Mouse (Mus musculus) C2C12 (cell line): ENCODE measurements around the gene Arl15.

Source experiments
- CTCF ChIP-seq: IDR thresholded peaks from one replicate; pipeline ENCODE4 v1.5.1; 2011; ENCODE audit not compliant: control insufficient read depth, insufficient read depth, insufficient read length
- MYOD1 ChIP-seq: IDR thresholded peaks from one replicate; pipeline ENCODE4 v1.6.1; 2011; ENCODE audit warnings: low read depth; ENCODE audit not compliant: control insufficient read depth, insufficient read length

DNA sequence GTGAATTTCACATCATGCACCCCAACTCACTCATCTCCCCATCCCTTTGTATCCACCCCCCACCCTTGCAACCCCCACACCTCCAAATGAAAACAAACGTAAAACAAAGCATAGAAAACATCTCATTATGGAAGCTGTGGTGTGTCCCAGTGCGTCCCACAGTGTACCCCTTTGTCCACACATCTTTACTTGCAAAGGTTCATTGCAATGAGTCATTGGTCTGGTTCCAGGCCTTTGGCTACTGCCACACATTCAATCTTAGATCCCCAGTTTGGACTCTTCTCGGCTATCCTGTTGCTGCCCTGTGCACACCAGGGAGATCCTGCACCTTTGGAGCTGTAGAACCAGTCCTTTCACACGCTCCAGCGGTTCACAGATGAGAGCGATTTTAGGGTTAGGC, 41.6 kb downstream of the Arl15 start:
- TF ChIP-seq CTCF: no peak
- TF ChIP-seq MYOD1: no peak
